Mouse (Mus musculus) kidney, postnatal 14 days (tissue): ENCODE results near the gene Arl10.

Experiments
- DNase-seq: peaks from one replicate; pipeline ENCODE4 v3.0.0; 2022; ENCODE audit warnings: mixed read lengths

The Arl10 gene

GRCm38 (mm10) chr13:54621155-54621932 is 46.5 kb downstream of the Arl10 start, which contains the start of gene Faf2:
TSS of gene Faf2 (plus strand) at chr13:54621784.
- DNase-seq = peak; percentile 99

- no peak for DNase-seq
Observed at GRCm38 (mm10) chr13:54621960-54622521, 47.2 kb downstream of the Arl10 start.

- no peak for DNase-seq
Observed at GRCm38 (mm10) chr13:54629128-54629527, 54.3 kb downstream of the Arl10 start.
